Mouse (Mus musculus) heart, embryonic 12.5 days (tissue): ENCODE data around the gene Cpt1a. TPM values are rescaled to one million over a fixed set of nuclear protein-coding genes. Genes with fewer than 3 reads are reported as not detected.

Experiments
- ATAC-seq: fragments of 200-750 bp; cut with Nextera tagmentation; 2 replicates; pipeline ENCODE4 v1.8.0; 2017; ENCODE audit warnings: moderate TSS enrichment, moderate library complexity; ENCODE audit not compliant: insufficient number of reproducible peaks, low FRiP score
- H3K27ac ChIP-seq: fragments of 300-500 bp; sonication (generic); 2 replicates; pipeline ENCODE4 v1.5.1; 2016; ENCODE audit warnings: mild to moderate bottlenecking, moderate library complexity; ENCODE audit not compliant: poor library complexity, severe bottlenecking
- H3K27me3 ChIP-seq: fragments of 300-500 bp; sonication (generic); replicated peaks from 2 replicates; pipeline ENCODE4 v1.6.1; 2016; ENCODE audit warnings: mild to moderate bottlenecking, moderate library complexity
- H3K36me3 ChIP-seq: fragments of 300-500 bp; sonication (generic); 2 replicates; pipeline ENCODE4 v1.6.1; 2016; ENCODE audit warnings: mild to moderate bottlenecking, moderate library complexity
- H3K4me1 ChIP-seq: fragments of 300-500 bp; sonication (generic); replicated peaks from 2 replicates; pipeline ENCODE4 v1.6.1; 2016; ENCODE audit warnings: mild to moderate bottlenecking
- H3K4me2 ChIP-seq: fragments of 300-500 bp; sonication (generic); 2 replicates; pipeline ENCODE4 v1.6.1; 2016; ENCODE audit warnings: mild to moderate bottlenecking, moderate library complexity
- H3K4me3 ChIP-seq: fragments of 300-500 bp; sonication (generic); 2 replicates; pipeline ENCODE4 v1.5.1; 2016; ENCODE audit warnings: mild to moderate bottlenecking
- H3K9ac ChIP-seq: fragments of 300-500 bp; sonication (generic); 2 replicates; pipeline ENCODE4 v1.6.1; 2016; ENCODE audit warnings: mild to moderate bottlenecking, moderate library complexity
- H3K9me3 ChIP-seq: fragments of 300-500 bp; sonication (generic); replicated peaks from 2 replicates; pipeline ENCODE4 v1.6.1; 2016; ENCODE audit warnings: mild to moderate bottlenecking, moderate library complexity
- WGBS: fragments of 180-500 bp; shearing (Covaris S2); methylation state at CpG from one replicate; pipeline ENCODE4 v1.1.7; 2016; 5-methylcytosine and 5-hydroxymethylcytosine counted together
- microRNA-seq: library from miRNA; unstranded; fragments of <30 nt; microRNA quantifications from one replicate; pipeline ENCODE4, GENCODE M21; 2017
- polyA plus RNA-seq: library from polyadenylated mRNA; unstranded; fragments of >200 nt; fragmentation: Nextera tagmentation; extraction: Ambion mirVana; gene quantifications from 2 replicates; pipeline ENCODE4 v1.2.1, GENCODE M21; 2016

Gene Cpt1a
- polyA plus RNA-seq, 1 experiment from 2014 or later = 22.3 TPM

DNA sequence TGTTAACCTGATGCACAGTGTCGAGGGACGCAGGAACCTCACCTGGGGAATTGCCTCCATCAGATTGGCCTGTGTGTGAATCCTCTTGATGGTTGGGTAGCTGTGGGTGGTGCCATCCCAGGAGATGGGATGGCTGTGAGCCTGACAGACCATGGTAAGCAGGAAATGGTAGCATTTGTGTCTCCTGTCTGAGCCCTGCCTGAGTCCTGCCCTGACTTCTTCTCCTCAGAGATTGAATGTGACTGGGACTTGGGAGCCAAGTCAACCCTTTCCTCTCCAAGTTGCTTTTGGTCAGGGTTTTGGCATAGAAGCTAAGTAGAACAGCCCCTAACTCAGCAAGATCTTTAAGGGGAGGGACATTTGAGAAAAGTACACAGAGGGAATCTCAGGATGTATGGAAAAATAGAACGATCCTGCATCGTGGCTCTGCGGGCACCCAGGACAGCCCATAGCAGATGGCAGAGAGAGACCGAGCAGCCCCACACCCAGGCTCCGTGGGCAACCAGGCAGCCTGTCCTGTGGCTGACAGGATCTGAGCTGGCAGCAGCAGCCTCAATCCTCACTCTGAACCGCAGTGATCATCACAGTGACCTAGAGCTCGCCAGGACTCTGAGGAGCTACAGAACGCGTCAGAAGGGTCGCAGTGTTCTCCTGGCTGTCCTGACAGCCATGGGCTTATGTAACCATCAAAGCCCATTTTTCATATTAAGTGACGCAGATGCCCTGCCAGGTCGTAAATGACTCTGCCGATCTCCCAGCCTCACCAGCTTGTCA, 106.1 kb downstream of the Cpt1a start:
- no peaks in the 10 kb centered on the region for H3K4me1 ChIP-seq
- no peak for ATAC-seq
- WGBS = 78% methylated on average over 15 of the region's 15 CpGs

DNA sequence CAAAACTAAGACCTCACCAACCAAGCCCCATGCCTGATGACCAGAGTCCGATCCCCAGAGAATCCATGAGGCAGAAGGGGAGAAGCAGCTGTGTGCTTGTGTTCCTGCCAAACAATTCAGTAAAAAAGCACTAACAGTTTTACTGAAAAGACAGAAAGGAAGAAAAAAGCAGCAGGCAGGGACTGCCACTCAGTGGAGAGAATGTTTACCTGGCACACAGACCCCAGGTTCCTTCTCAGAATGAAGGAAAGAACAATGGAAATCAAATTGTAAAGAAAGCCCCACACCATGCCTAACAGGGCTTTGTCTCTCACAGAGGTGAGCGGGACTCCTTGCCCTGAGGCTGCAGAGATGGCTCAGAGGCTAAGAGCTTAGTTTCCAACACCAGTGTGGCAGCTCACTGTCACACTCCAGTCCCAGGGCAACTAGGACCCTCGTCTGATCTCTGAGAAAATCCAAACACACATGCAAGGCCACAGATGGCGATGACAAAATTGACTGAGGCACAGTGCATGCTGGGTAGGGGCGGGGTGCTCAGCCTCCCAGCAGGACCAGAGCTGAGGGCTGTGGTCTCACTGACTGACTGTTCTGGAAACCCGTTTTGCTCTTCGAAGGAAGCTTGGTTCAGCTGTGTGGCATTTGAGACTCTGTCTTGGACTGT, 107.2 kb downstream of the Cpt1a start:
- Histone ChIP-seq H3K9me3 (no peaks in the 10 kb centered on the region), H3K4me1 (no peaks in the 10 kb centered on the region), H3K4me2 (no peak overlapping the region), H3K27ac (no peak overlapping the region), H3K4me3 (no peak overlapping the region), H3K36me3 (no peaks in the 10 kb centered on the region), H3K9ac (no peak overlapping the region), H3K27me3 (no peaks in the 10 kb centered on the region)
- no peak for ATAC-seq
- WGBS = 63% methylated on average over 7 of the region's 7 CpGs

More for the DNA sequence above, 106.1 kb downstream of the Cpt1a start:
- no peak overlapping the region for H3K4me2 ChIP-seq
- no peaks in the 10 kb centered on the region for H3K9me3 ChIP-seq
- H3K4me3 ChIP-seq = no peak overlapping the region
- H3K36me3 ChIP-seq = no peaks in the 10 kb centered on the region
- H3K9ac ChIP-seq = no peak overlapping the region
- no peaks in the 10 kb centered on the region for H3K27me3 ChIP-seq
- no peak overlapping the region for H3K27ac ChIP-seq

DNA sequence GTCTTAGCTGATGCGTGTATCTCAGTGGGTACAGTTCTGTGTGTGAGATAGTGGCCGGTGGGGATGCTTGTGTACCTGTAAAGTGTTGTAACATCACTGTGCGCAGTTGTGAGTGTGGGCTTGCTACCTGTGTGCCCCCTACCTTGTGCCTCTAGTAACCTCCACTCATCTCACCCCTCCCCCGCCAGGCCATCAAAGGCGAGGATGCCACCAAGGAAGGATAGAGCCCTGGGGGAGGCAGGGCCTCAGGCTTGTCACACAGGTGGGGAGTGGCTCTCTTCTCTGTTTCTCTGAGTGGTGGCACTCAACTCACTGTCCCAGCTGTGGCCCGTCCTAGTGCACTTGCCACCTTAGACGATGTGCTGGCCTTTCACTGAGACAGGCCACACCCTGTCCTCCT, 108.9 kb downstream of the Cpt1a start:
- ATAC-seq = no peak

DNA sequence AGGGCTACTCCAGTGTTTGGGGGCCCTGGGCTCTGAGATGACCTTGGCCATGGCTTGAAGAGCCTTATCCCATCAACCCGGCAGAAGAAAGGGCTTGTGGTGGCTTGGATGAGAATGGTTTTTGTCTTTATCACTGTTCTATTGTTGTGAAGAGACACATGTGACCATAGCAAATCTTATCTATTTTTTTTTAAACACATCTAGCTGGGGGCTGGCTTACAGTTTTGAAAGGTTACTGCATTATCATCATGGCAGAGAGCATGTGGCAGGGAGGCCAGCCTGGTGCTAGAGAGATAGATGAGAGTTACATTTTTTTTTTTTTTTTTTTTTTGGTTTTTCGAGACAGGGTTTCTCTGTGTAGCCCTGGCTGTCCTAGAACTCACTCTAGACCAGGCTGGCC, 109.8 kb downstream of the Cpt1a start:
- Histone ChIP-seq H3K9ac (no peak overlapping the region), H3K4me2 (no peak overlapping the region), H3K4me1 (no peaks in the 10 kb centered on the region), H3K9me3 (no peaks in the 10 kb centered on the region), H3K4me3 (no peak overlapping the region), H3K27ac (no peak overlapping the region), H3K27me3 (no peaks in the 10 kb centered on the region), H3K36me3 (no peaks in the 10 kb centered on the region)
- 60% methylated on average over 2 of the region's 2 CpGs for WGBS
- no peak for ATAC-seq

More for the DNA sequence above, 108.9 kb downstream of the Cpt1a start:
- no peaks in the 10 kb centered on the region for H3K4me1 ChIP-seq
- H3K9me3 ChIP-seq = no peaks in the 10 kb centered on the region
- no peak overlapping the region for H3K4me2 ChIP-seq
- H3K9ac ChIP-seq = no peak overlapping the region
- no peak overlapping the region for H3K4me3 ChIP-seq
- no peaks in the 10 kb centered on the region for H3K27me3 ChIP-seq
- no peak overlapping the region for H3K27ac ChIP-seq
- no peaks in the 10 kb centered on the region for H3K36me3 ChIP-seq
- WGBS = 65% methylated on average over 7 of the region's 7 CpGs

DNA sequence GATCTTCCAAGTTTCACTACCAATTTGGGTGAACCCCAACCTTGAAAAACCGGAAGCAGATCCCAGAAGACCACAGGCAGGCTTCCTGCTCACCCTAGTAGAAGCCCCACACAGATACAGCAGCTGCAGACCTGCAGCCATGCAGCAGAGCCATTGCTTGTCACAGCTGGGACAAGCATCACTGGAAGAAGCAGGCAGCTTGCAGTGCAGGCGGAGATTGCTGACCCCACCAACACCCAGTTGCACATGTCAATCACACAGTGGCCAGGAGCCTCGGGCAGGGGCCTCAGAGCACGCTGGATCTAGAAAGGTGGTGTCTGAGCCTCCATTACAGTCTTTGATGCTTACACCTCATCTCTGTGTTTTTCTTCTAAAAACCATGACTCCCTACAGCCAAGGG, 112.0 kb downstream of the Cpt1a start:
- Histone ChIP-seq H3K9ac (no peak overlapping the region), H3K27me3 (peaks cover 5% of the 10 kb centered on the region), H3K9me3 (no peaks in the 10 kb centered on the region), H3K27ac (no peak overlapping the region), H3K36me3 (no peaks in the 10 kb centered on the region), H3K4me3 (no peak overlapping the region), H3K4me2 (no peak overlapping the region), H3K4me1 (no peaks in the 10 kb centered on the region)
- no peak for ATAC-seq
- WGBS = 42% methylated on average over 4 of the region's 4 CpGs

DNA sequence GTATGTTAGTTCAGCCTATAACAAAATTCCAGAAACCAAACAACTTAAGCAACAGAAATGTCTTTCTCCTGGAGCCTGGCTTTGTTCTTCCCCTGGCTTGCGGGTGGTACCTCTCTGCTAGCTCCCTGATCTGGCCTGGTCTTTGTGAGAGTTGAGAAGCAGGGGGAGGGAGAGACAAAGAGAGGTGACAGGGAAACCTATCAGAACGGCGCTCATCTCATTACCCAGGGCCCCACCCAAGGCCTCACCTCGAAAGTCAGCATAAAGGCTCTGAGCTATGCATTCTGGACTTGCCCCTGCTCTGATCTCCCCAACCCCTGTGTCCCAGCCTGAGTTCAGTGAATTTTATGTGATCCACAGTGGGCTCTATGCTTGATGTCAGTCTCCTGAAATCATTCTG, 112.5 kb downstream of the Cpt1a start:
- H3K27ac ChIP-seq = no peak overlapping the region
- H3K36me3 ChIP-seq = no peaks in the 10 kb centered on the region
- 45% methylated on average over 4 of the region's 4 CpGs for WGBS
- H3K4me1 ChIP-seq = no peaks in the 10 kb centered on the region
- no peak for ATAC-seq
- peaks cover 5% of the 10 kb centered on the region for H3K27me3 ChIP-seq
- H3K9me3 ChIP-seq = no peaks in the 10 kb centered on the region
- H3K4me2 ChIP-seq = no peak overlapping the region
- no peak overlapping the region for H3K9ac ChIP-seq
- H3K4me3 ChIP-seq = no peak overlapping the region

Small RNA genes within 50 kb of the gene (microRNA-seq; reads per million reads assigned to microRNA genes)
- gene Mir6984 = not detected

Other genes starting within 250 kb of the Cpt1a start
- gene Mrpl21, start 39.4 kb upstream of the Cpt1a start, polyA plus RNA-seq = 97.1 and 98.1 TPM in 2 replicates
- gene Ighmbp2, start 39.3 kb upstream of the Cpt1a start, polyA plus RNA-seq = 7.2 and 7.6 TPM in 2 replicates
- 0.46 and 0.83 TPM in 2 replicates for gene Tesmin, start 66.5 kb downstream of the Cpt1a start, polyA plus RNA-seq
- 8.1 and 8.5 TPM in 2 replicates for gene Gal, start 92.2 kb downstream of the Cpt1a start, polyA plus RNA-seq